Mouse (Mus musculus): ENCODE results near the gene Nlrx1.
"Not testable (repeated sequence)": the region's sequence is repeated elsewhere in the genome, so short reads cannot be mapped to it uniquely, and the experiment has no call there.

Gene Nlrx1

DNA sequence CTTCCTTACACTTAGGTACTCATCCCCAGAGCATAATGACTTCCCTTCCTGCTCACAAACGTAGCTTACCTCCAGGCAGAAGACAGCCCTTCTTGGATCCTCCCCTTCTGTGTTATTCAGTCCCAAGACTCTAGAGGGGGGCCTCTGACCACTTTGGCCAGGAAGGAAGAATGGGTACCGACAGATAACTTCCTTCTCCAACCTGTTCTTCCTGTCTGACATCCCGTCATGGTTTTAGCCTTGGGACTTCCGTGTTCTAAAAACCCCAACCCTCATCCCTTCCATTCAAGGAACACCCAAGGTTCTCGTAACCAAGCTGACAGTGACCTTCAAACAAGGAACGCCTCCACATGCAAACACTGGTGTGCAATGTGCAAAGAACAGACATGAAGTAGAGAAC lies at the start of gene Nlrx1:
Gene Nlrx1 (minus strand): TSS at position 168 of the 400 bp plus-strand sequence.
- DNase-seq (ENCODE audit: low spot score in 2 of 2) = no peak

DNA sequence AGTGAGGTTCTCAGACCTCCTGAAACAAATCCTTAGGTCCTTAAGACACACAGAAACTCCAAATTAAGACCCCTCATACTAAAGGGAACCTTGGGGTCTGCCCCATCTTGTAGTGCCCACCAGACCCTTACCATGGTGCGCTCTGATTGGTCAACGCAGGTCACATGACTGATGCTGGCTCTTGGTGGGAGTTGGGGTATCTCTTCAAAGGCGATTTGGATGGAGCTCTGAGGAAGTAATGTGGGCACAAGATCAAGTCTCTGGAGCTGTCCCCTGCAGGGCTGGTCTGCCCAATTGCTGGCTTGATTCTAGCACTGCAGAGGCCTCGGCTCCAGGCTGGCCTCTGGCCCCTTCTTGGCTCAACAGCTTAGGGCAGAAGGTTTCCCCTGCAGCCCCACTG lies 49.1 kb upstream of the Nlrx1 start:
- no peak for DNase-seq (ENCODE audit: low spot score in 2 of 2)

DNA sequence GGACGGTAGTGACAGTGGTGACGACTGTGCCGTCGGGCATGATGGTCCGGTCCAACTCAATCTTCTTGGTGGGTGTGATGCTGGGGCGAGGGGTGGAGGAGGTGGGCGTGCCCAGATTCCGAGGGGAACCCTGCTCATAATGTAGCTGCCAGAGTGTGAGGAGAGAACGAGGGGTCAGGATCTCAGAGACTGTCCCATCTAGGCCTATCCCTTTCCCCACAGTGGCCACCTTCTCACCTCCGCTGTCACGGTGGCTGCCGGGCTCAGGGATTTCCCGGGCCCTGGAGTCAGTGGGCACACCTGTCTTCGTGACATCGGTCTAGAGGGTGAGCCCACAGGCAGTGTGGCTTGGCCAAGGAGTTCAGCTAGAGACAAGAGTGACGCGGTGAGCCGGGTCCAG lies 46.5 kb upstream of the Nlrx1 start:
- no peak for DNase-seq (ENCODE audit: low spot score in 2 of 2)

DNA sequence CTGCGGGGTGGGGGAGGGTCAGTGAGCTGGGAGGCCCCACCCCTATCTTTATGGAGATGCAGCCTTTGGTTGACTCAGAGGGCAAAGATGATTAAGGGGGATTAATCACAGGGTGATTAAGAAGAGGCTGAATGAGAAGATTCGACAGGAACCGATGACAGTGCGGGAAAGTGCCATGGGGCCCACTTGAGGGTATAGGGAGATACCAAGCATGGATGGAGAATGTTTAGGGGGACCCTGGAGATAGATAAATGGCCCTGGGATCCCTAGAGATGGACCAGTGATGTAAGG lies 45.8 kb upstream of the Nlrx1 start:
- DNase-seq (ENCODE audit: low spot score in 2 of 2) = no peak

DNA sequence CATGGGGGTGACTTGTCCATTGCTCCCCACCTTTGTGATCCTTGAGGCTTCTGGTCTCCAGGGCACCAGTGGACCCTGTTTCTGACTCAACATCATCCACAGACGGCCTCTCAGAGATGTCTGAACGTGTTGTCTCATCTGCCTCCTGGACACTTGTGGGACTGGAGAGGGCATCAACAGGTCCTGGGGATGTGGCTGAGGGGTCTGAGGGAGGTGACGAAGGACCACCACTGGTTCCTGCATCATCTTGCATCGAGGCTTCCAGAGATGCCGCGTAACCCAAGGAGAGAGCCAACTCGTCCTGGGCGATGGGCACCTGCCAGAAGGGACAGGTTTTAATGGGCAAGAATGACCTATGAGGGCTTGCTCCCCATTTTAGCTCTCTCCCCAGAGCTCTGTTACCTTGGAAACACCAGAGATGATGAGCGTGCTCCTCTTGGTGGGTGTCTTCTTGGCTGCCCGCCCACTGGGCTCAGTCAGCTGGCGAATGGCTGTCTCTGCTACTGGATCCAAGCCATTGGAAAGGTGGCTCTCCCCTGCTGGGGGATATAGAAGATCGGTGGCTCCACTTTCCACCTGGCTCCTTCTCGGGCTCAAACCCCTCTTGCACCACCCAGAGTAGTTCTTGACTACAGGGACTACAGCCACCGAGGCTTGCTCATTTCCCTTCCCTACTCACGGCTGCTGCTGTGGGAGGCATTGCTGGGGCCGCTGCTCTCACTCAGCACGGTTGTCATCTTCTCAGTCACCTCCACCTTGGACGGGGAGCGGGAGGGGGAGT lies 45.3 kb upstream of the Nlrx1 start:
- DNase-seq (ENCODE audit: low spot score in 2 of 2) = peak; percentile 72 to 73

DNA sequence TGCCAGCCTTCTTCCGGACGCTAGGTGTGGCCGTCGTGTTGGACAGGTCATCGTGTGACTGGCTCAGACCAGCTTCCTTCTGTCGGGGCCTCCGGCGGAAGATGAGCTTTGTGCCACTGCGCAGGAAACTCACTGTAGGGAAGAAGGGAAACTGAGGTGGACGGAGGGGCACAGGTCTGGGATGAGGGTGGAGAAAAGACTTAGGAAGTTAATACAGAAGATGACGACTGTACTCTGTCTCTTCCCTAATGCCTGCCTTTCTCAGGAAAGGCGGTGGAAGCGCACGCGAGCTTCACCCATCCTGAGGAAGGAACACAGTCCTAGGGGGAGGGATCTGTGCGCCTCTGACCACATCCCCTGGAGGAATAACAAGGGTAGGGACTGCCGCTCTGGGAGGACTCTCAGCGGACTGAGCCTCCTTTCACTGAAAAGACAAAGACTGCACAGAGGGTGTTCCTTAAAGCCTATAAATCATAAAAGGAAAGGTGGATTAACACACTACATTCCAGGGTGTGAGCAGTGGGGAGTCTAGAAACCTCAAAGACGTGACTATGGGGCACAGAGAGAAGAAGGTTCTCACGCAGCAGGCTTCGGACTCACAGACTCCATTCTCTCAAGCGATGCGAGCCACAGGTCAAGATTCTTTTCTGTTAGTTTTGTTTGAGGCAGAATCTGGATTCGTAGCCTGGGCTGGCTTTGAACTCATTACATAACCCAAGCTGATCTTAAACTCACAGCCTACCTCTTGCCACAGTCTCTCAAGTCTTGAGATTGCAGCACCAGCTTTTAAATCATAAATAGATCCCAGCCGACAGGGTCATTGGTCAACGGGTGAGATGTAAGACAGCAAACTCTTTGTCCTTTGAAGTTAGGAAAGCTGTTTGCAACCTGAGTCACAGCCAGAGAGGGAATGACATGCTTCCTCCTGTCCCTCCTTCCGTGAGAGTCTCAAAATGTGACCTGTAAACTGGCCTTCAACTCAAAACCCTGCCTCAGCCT lies 43.0 kb upstream of the Nlrx1 start:
- no peak for DNase-seq (ENCODE audit: low spot score in 2 of 2)

DNA sequence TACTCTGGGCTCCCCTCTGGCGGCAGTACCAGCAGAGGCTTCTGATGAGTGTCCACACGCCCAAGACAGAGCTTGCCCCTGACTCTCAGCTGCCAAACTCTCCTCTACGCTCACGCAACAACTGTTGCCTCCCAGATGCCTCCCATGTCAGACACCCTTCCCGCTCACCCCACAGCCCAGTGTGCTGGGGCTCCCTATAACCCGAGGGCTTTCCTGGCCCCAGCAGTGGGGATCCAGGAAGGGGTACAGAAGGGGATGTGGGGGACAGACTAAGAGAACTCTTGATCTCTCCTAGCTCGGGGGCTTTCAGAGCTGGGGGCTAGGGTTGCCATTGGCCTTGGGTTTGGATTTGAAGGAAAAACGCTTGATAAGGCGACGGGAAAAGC lies 42.3 kb upstream of the Nlrx1 start:
- no peak for DNase-seq (ENCODE audit: low spot score in 2 of 2)

DNA sequence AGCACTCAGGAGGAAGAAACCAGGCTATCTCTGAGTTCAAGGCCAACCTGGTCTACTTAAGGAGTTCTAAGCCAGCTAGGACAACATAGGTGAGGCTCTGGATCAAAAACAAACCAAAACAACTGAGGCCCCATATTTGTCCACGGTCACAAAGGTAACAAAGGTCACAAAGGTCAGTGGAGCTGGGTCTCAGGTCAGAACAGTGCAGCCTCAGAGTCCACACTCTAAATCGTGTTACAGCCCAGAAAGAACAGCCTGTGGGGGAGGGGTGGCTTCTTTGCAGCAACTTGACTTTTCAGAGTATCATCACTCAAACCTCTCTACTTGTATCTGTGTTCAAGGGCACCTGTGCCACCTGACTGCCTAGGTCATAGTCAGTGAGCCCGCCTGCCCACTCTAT lies 41.4 kb upstream of the Nlrx1 start:
- DNase-seq (ENCODE audit: low spot score in 2 of 2) = no peak

DNA sequence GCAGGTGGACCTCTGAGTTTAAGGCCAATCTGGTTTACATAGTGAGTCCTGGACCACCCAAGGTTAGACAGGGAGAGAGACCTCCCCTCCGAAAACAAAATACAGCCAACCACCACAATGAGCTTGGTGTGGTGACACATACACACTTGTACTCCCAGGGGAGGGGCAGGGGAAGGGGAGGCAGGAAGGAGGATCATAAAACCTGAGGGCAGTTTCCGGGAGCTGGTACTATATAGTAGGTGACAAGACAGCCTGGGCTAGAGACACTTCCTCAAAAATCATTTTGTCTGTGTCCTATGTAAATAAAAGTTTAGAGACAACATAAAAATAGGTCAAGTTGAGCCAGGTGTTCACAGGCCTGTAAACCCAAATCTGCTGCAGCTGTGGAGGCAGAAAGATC lies 38.8 kb upstream of the Nlrx1 start:
- no peak for DNase-seq (ENCODE audit: low spot score in 2 of 2)

DNA sequence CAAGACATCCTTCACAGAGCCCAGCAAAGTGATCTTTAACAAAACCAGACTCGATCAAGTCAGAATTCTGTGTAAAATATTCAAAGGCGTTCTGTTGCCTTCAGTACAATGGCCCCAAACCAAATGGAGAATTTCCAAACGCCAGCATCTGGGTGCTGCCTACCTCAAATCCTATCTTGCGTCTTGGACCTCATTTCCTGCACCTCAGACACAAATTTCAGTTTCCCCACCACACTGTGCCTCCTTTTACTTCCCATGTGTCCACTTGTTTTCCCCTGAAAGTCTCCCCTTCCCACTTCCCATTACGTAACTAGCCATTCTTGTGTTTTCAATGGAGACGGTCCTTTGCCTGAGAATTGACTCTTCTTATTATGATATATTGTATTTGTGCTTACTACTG lies 38.1 kb upstream of the Nlrx1 start:
- DNase-seq (ENCODE audit: low spot score in 2 of 2) = no peak

DNA sequence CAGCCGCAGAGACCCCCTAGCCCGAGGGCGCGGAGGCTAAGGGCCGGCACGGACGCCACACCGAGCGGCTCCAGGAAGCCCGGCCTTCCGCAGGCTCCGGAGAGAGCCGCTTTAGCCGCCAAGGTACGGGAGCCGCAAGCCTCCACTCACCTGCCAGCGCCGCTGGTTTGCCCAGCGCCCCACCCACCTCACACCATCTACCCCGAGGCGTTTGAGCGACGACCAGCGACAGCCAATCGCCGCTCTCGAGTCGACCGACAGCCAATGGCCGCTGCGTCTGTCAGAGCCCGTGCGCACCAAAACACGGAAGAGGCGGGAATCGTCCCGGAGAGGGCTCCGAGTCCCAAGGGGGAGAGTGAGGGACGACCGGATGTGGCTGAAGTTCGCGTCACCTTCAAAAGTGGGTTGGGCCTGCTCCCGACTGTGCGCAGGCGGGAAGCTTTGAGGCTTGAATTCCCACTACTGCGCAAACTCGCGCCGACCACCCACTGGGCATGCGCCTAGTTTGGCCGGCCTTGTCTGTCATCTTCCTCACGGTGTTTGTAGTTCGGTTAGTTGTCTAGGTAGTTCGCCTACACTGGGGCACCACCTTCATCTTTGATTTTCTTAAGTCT lies 37.2 kb upstream of the Nlrx1 start, which contains the start of gene Hinfp:
Gene Hinfp (minus strand): TSS at position 206 of the 614 bp plus-strand sequence.
- peak; percentile 96 to 98 for DNase-seq (ENCODE audit: low spot score in 2 of 2)

DNA sequence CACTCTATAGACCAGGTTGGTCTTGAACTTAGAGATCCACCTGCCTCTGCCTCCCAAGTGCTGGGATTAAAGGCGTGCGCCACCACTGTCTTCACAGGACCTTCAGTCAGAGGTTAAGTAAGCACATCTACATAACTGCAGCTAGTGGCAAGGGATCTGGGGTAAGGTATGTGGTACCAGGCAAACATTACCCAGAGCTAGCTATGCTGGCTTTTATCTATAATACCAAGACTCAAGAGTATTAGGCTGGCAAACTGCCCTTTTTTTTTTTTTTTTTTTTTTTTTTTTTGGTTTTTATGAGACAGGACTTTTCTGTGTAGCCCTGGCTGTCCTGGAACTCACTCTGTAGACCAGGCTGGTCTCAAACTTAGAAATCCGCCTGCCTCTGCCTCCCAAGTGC lies 31.6 kb upstream of the Nlrx1 start:
- DNase-seq (ENCODE audit: low spot score in 2 of 2) = not testable (repeated sequence)

DNA sequence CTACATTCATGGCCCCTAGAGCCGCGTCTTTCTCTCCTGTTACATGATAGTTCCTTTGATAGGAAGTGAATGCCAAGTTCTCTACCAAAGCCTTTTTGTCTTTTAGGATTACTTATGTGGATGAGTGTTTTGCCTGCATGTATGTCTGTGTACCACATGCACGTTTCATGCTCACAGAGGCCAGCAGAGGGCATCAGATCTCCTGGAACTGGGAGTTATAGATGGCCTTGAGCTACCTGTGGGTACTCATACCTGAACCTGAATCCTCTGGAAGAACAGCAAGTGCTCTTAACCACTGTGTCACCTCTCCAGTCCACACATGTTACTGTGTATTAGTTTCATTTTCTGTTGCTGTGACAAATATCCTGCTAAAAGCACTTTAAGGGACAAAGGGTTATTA lies 24.1 kb upstream of the Nlrx1 start:
- DNase-seq (ENCODE audit: low spot score in 2 of 2) = no peak

DNA sequence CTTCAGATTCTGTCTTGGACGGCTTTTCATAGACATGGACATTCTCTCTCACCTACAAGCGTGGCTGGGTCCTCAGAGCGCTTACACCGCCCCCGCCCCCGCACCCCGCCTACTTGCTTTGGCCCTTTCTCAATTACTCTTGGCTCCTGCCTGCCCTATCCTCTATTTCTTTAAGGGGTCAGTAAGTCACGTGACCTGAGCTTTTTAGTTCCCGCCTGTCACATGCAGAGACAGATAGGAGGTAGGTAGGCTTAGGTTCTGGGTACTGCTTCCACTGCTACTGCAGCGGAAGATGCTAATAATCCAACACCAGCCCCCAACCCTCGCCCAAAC lies 20.5 kb upstream of the Nlrx1 start:
- no peak for DNase-seq (ENCODE audit: low spot score in 2 of 2)

DNA sequence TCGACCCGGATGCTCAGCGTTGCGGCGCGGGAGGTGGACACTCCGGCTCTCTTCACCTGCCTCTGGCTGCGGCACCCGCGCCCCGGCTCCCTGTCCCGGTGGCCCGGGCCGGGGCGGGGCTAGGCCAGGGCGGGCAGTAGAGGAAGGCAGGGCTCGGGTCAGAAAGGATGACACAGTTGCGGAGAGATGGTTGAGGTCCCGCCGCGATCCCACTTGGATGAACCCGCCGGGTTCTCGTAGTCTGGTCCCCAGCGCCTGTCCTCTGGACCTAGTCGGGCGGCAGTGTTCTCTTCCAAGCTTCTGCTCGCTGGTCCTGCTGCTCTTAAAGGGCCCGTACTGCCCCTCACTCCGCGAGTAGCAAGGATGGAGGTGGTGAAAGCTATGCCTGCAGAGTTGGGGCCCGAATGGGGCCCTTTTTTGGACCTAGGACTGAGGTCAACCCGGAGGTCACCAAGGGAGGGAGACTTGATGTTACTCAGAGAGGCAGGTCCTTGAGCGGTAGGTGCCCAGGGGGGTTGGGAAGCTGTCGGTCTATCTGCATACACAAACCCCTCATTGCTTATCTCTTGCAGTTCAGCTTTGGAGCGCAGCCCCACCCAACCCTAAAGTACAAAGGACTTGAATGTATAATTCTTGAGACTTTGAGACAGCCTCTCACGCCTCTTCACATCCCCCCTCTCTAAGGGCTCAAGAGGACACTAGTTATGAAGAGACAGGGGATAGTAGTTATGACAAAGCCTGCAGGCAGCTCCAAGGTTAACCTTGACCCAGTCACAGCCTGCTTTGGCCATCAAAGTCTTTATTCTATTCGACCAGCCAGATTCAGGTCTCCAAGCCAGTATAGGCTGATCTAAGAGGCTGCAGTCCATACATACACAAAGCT lies 19.9 kb upstream of the Nlrx1 start, which contains the start of gene Abcg4:
Gene Abcg4 (minus strand): TSS at position 540 of the 883 bp plus-strand sequence.
- peak in 1 of 2 experiments; percentile 53 for DNase-seq (ENCODE audit: low spot score in 2 of 2)

DNA sequence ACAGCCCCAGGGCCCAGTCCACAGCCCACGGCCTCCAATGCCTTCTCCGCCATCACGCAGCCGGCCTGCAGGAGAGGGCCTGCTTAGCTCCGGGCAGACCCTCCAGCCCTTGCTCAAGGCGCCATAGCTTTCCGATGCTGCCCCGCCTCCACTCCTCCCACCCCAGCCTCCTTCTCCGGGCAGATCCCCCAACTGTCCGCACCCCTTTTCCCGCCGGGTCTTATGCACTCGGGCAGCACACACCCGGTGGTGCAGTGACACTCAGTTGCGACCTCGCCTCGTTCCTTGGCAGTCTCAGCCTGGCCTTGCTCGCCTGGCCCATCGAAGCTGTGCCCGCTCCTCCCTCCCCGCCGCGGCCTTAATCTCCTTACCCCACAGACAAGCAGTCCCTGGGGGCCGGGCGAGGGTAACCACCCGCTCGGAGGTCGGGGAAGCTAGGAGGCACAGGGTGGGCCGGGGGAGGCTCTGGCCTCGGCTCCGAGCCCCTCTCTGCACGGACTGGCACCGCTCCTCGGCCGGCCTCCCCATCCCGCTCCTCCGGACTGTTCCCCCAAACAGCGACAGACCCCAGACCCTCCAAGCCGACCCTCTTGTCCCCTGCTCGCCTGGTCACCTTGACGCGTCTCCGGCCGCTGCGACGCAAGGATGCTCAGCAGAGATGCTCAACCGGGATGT lies 19.1 kb upstream of the Nlrx1 start:
- DNase-seq (ENCODE audit: low spot score in 2 of 2) = peak in 1 of 2 experiments; percentile 33

DNA sequence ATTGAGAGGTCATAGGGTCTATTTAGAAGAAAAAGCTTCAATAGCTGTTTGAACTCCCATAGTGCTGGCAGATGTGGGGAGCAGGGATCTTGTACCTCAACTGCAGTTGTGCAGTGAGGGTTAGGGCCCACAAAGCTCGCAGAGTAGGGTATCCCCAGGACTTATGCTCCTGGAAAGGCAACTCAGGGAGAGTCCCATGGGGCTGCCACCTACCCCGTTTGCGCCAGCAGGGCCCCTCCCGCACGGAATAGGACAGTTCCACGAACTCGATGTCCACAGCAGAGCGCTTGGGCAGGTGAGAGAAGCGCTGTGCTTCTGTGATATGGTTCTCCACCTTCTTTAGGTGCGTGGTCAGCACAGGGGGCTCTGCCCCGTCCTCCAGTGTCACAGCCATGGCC lies 18.6 kb upstream of the Nlrx1 start:
- no peak for DNase-seq (ENCODE audit: low spot score in 2 of 2)

DNA sequence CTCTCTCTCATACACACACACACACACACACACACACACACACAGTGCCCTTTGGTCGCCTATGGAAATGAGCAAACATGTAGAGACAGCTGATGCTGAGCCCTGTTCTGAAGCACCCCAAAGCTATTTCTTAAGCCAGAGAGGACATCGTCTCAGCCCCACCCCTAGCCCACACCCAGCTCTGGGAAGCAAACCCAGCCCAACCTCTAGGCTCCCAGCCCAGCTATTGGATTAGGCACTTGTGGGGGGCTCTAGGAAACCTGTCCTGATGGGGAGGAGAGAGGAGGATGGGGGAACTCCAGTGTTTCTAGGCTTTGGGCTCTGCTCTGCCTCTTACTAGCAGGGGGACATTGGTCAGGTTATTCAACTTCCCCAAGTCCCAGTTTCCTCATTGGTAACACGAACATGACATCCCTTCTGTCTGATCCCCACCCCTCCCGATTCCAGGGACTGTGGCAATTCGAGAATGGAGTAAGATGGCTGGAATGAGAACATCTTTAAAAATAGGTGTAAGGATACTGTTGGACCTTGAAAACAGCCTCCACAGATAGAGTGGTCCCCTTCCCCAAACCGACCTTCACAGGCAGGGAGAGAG lies 18.0 kb upstream of the Nlrx1 start:
- no peak for DNase-seq (ENCODE audit: low spot score in 2 of 2)

DNA sequence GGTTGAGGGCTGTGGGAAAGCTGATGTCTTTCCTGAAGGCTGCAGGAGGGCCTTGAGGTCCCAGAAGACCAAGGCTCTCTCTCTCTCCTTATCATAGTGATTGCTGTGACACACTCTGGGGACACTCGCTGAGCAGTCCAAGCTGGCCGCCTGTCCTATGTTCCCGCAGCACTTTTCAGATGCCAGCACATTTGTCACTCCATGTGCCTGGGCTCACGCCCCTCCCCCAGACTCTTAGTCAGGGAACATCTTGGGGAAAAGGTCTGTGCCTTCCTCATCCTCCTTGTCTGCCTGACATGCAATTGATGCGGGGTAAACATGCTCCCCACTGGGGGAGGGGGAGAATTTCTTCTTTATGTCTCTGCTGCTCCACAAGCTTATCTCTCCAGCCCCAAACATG lies 14.8 kb upstream of the Nlrx1 start:
- no peak for DNase-seq (ENCODE audit: low spot score in 2 of 2)

DNA sequence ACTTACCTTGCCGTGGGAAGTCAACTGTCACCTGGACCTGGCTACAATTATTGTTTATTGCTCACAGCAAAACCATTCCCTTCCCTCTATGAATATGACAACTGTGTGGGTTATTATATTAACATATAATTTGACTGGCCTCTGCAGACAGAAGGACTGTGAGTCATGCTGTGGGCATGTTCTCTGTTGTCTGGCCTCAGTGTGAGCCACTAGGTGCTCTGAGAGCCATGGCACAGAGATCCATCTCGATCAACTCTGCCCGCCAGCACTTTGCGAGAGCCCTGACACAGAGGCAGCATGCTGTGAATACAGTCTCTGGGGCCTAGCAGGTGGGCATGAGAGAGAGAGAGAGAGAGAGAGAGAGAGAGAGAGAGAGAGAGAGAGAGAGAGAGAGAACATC lies 1.6 kb upstream of the Nlrx1 start:
- DNase-seq (ENCODE audit: low spot score in 2 of 2) = no peak

DNA sequence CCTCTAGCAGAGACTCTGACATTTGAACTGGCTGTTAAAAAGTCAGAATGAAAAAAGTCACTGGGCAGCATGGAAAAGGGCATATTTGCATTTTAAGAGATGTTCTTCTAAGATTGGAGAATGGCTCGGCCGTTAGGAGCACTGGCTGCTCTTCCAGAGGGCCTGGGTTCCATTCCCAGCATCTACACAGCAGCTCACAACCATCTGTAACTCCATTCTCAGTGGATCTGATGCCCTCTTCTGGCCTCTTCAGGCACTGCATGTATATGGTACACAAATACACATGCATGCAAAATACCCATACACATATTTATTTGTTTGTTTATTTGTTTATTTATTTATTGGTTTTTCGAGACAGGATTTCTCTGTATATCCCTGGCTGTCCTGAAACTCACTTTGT lies 678 bp upstream of the Nlrx1 start:
- DNase-seq (ENCODE audit: low spot score in 2 of 2) = no peak

Measured in frontal cortex, postnatal 14 days (tissue).